Mouse (Mus musculus): Measurements from ENCODE around the gene March10. TPM values are rescaled to one million over a fixed set of nuclear protein-coding genes. Genes with fewer than 3 reads are reported as not detected.

Gene March10
- polyA plus RNA-seq, 1 experiment from 2014 or later, result 0.42 TPM

DNA sequence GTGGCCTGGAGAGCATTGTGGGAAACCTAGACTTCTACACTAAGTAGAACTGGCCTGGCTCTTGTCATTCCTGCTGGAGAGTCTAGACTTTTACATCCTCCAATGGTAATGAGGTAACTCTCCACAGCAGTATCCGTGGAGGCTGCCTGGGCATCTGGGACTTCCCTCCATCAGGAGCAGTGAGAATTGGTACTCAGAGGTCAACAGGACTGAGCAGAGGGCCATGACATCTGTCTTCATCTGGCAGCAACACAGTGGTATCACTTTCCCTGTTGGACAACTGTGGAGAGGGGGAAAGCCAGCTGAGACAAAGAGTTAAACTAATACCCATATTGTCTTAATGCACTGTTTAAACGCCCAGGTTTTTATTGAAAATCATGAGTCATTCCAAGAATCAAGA lies 26.2 kb upstream of the March10 start:
- Histone ChIP-seq H3K9me3 (no peaks in the 10 kb centered on the region), H3K36me3 (no peaks in the 10 kb centered on the region), H3K27me3 (no peaks in the 10 kb centered on the region), H3K27ac (no peak overlapping the region), H3K4me3 (no peak overlapping the region), H3K9ac (no peak overlapping the region), H3K4me2 (no peak overlapping the region), H3K4me1 (replicated peaks) (no peaks in the 10 kb centered on the region)
- ATAC-seq (ENCODE audit: low FRiP score), result no peak
- WGBS, result 64% methylated on average over 2 of the region's 2 CpGs

DNA sequence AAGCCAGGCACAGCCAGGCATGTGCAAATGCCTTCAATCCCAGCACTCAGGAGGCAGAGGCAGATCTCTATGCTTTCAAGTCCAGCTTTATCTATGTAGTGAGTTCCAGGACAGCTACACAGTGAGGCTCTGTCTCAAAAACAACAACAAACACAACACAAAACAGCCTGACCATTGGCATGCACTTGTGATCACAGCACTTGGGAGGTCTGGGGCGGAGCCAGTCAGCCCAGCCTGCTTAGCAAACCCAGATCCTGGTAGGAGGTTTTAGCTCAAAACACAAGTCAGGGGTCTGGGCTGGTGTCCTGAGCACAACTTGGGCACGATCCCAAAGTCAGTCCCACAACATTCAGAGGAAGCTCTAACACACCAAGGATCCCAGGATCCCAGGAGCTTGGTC lies 18.2 kb upstream of the March10 start:
- no peak overlapping the region for H3K4me2 ChIP-seq
- WGBS, result 62% methylated on average over 2 of the region's 2 CpGs
- no peak overlapping the region for H3K9ac ChIP-seq
- H3K36me3 ChIP-seq, result no peaks in the 10 kb centered on the region
- no peaks in the 10 kb centered on the region for H3K9me3 ChIP-seq
- no peak for ATAC-seq (ENCODE audit: low FRiP score)
- H3K4me1 ChIP-seq (replicated peaks), result peaks cover 14% of the 10 kb centered on the region
- no peak overlapping the region for H3K27ac ChIP-seq
- no peaks in the 10 kb centered on the region for H3K27me3 ChIP-seq
- no peak overlapping the region for H3K4me3 ChIP-seq

DNA sequence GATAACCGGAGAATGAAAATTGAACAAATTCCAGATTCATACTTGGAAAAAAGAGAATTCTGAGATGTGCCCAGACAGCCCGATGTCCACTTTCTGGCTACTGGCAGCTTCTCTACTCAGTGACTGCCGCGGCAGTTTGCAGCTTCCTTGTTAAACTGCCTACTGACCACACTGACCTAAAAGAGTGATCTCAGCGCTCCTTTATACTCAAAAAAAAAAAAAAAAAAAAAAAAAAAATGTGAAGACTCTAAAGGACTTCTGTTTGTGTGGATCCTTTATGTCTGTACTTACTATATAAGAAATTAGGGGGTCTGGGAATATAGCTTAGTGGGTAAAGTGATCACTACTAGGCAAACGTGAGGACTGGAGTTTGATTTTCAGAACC lies 17.8 kb upstream of the March10 start:
- WGBS, result 59% methylated on average over 6 of the region's 6 CpGs
- Histone ChIP-seq H3K36me3 (no peaks in the 10 kb centered on the region), H3K9me3 (no peaks in the 10 kb centered on the region), H3K4me1 (replicated peaks) (peaks cover 18% of the 10 kb centered on the region), H3K27ac (no peak overlapping the region), H3K27me3 (no peaks in the 10 kb centered on the region), H3K9ac (no peak overlapping the region), H3K4me2 (no peak overlapping the region), H3K4me3 (no peak overlapping the region)
- no peak for ATAC-seq (ENCODE audit: low FRiP score)

DNA sequence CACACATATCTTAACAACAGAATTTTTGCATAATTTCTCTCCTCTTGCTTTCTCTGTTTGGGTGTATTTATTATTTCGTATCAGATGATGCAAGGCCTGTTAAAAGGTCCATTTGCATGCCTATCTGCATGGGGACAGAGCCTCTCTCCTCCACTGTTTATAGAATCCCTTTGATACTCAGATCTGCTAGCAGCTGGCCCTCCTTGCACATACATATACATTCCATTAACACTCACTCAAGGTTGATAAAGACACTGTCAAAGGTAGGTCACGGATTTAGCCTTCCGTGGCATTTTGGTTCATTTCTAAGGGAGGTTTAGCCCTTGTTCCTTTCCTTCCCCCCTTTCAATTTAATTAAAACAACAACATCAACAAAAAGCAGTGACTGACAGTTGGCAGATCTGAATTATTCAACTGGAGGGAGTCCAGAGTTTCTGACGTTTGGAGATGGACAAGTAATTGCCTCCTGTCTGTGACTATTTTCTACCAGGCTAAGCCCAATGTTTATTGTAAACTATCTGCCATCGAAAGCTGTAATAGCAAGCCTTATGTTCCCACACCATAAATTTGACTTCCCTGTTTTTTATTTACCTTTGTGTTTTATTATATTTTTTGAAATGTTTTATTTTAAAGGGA lies 17.3 kb upstream of the March10 start:
- H3K4me3 ChIP-seq, result no peak overlapping the region
- no peak overlapping the region for H3K4me2 ChIP-seq
- no peaks in the 10 kb centered on the region for H3K27me3 ChIP-seq
- no peak for ATAC-seq (ENCODE audit: low FRiP score)
- peaks cover 23% of the 10 kb centered on the region for H3K4me1 ChIP-seq (replicated peaks)
- H3K27ac ChIP-seq, result peak overlapping the region; percentile 45; the same call in 1 of the 2 replicates
- H3K9ac ChIP-seq, result no peak overlapping the region
- WGBS, result 40% methylated on average over 5 of the region's 5 CpGs
- no peaks in the 10 kb centered on the region for H3K36me3 ChIP-seq
- H3K9me3 ChIP-seq, result no peaks in the 10 kb centered on the region

DNA sequence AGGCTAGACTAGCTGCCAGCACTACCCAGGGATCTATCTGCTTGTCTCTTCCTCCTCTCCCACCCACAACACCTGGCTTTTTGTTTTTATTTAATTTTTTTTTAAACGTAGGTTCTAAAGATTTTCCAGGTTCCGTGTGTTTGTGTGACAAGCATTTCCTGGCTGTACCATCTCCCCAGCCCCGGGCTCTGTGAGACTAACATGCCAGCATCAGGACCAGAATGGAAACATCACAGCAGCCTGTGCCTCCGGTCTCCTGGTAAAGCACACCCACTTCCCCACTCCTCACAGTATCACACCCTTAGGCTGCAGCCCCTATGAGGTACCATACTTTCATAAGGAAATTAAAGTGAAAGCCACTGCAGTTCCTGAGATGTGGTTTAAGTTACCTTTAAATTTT lies 16.1 kb upstream of the March10 start:
- H3K4me3 ChIP-seq, result no peak overlapping the region
- 75% methylated on average over 4 of the region's 4 CpGs for WGBS

DNA sequence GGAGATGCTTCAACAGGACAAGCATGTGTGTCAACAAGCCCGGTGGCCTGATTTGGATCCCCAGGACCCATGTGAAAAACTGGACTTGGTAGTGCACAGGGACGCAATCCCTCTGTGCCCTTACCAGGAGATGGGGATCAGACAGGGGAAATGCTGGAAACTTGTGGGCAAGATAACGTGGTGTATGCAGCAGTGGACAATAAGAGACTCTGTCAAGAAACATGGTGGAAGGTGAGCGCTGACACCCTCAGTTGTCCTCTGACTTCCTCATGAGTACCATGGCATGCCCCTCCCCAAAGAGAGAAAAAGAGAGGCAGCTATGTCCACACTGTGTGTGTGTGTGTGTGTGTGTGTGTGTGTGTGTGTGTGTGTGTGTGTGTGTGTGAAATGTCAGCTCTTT lies 14.4 kb upstream of the March10 start:
- no peaks in the 10 kb centered on the region for H3K9me3 ChIP-seq
- H3K36me3 ChIP-seq, result no peaks in the 10 kb centered on the region
- H3K27ac ChIP-seq, result no peak overlapping the region
- 96% methylated on average over 4 of the region's 4 CpGs for WGBS
- ATAC-seq (ENCODE audit: low FRiP score), result no peak
- H3K4me3 ChIP-seq, result no peak overlapping the region
- H3K4me2 ChIP-seq, result no peak overlapping the region
- H3K27me3 ChIP-seq, result no peaks in the 10 kb centered on the region
- peaks cover 32% of the 10 kb centered on the region for H3K4me1 ChIP-seq (replicated peaks)
- no peak overlapping the region for H3K9ac ChIP-seq

More for the DNA sequence above, 16.1 kb upstream of the March10 start:
- no peaks in the 10 kb centered on the region for H3K36me3 ChIP-seq
- H3K27ac ChIP-seq, result no peak overlapping the region
- H3K4me2 ChIP-seq, result no peak overlapping the region
- no peaks in the 10 kb centered on the region for H3K27me3 ChIP-seq
- H3K9ac ChIP-seq, result no peak overlapping the region
- H3K9me3 ChIP-seq, result no peaks in the 10 kb centered on the region
- peaks cover 27% of the 10 kb centered on the region for H3K4me1 ChIP-seq (replicated peaks)
- ATAC-seq (ENCODE audit: low FRiP score), result no peak

DNA sequence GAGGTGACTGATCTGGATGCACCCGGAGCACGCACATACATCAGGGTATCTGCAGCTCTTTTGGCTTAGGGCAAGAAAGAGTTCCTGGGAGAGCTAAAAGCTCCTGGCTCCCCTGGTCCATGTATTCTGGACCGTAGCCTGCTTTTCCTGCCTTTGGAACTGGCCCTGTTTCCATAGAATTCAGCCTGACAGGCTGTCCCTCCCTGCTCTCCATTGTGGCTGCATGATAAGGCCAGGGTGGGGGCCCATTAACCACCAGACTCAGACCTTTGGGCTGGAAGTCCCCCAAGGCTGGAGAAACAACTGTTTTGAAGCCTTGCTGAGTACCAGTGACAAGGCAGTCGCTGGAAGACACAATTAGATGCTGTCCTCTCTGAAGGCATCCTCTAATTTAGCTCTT lies 13.0 kb upstream of the March10 start:
- Histone ChIP-seq H3K4me1 (replicated peaks) (peaks cover 28% of the 10 kb centered on the region), H3K4me2 (no peak overlapping the region), H3K27me3 (peaks cover under 1% of the 10 kb centered on the region; the same call in 1 of the 2 replicates), H3K9ac (no peak overlapping the region), H3K9me3 (no peaks in the 10 kb centered on the region), H3K36me3 (no peaks in the 10 kb centered on the region), H3K4me3 (no peak overlapping the region), H3K27ac (peak overlapping the region; percentile 31; the same call in 1 of the 2 replicates)
- ATAC-seq (ENCODE audit: low FRiP score), result no peak
- WGBS, result 69% methylated on average over 4 of the region's 4 CpGs

DNA sequence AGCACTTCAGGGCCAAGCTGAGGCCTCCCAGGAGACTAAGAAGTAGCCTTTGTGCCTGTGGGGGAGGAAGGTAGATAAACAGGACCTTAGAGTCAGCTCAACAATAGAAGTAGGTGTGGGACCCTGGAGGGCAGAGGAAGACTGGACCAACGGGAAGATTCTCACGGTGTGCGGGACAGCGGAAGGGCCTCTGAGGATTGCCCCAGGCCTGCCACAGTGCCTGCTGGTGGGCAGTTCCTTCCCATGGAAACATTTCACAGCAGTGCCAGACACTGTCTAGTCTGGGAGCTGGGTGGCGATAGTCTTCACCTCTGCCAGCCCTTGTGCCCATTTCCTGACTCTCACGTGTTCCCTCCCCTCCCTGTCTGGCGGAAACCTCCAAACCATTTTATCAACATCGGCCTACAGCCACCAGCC lies 12.6 kb upstream of the March10 start:
- Histone ChIP-seq H3K27ac (peak overlapping the region; percentile 31; the same call in 1 of the 2 replicates), H3K27me3 (peaks cover 4% of the 10 kb centered on the region; the same call in 1 of the 2 replicates), H3K36me3 (no peaks in the 10 kb centered on the region), H3K4me3 (no peak overlapping the region), H3K4me1 (replicated peaks) (peaks cover 28% of the 10 kb centered on the region), H3K4me2 (no peak overlapping the region), H3K9me3 (no peaks in the 10 kb centered on the region), H3K9ac (no peak overlapping the region)
- 59% methylated on average over 8 of the region's 8 CpGs for WGBS
- no peak for ATAC-seq (ENCODE audit: low FRiP score)

DNA sequence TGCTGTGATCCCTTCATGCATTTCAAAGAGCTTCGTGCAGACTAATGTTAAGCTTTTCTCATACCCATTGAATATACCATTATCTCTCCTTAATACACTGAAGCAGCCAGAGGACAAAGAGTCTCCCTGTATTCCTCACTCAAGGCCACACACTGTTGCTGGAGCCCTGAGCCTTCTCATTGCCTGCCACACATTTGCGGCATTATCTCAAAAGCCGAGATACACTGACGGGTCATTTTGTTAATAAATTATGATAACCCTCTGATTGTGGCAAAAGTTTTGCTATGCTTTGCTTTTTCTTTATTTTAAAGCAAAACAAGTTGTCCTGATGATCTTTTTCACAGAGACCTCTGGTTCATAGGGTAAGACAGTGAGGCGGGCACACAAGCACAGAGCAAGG lies 11.9 kb upstream of the March10 start:
- H3K9me3 ChIP-seq, result no peaks in the 10 kb centered on the region
- ATAC-seq (ENCODE audit: low FRiP score), result no peak
- H3K9ac ChIP-seq, result no peak overlapping the region; the same call in 1 of the 2 replicates
- no peak overlapping the region for H3K4me2 ChIP-seq
- H3K27me3 ChIP-seq, result peaks cover 4% of the 10 kb centered on the region; the same call in 1 of the 2 replicates
- H3K4me1 ChIP-seq (replicated peaks), result peaks cover 22% of the 10 kb centered on the region
- 64% methylated on average over 5 of the region's 5 CpGs for WGBS
- no peak overlapping the region for H3K27ac ChIP-seq
- no peaks in the 10 kb centered on the region for H3K36me3 ChIP-seq
- no peak overlapping the region for H3K4me3 ChIP-seq

DNA sequence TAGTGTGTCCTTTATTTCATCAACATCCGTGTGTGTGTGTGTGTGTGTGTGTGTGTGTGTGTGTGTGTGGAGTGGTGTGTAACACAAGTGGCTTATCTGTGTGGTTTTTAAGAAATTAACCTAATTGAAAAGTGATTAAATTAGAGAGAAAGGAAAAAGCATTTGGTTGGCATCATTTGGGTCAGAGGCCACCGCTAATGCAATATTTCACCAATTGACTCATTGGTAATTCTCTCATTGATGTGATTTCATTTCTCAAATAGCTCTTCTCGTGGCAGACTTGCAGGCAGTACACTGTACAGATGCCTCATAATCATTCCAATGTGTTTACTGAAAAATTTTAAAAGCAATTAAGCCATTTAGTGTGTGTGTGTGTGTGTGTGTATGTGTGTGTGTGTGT lies 11.3 kb upstream of the March10 start:
- no peaks in the 10 kb centered on the region for H3K36me3 ChIP-seq
- no peak overlapping the region for H3K4me3 ChIP-seq
- H3K4me2 ChIP-seq, result no peak overlapping the region
- no peak for ATAC-seq (ENCODE audit: low FRiP score)
- H3K4me1 ChIP-seq (replicated peaks), result peaks cover 22% of the 10 kb centered on the region
- 77% methylated on average over 3 of the region's 3 CpGs for WGBS
- H3K27ac ChIP-seq, result no peak overlapping the region
- H3K9ac ChIP-seq, result no peak overlapping the region
- peaks cover 4% of the 10 kb centered on the region; the same call in 1 of the 2 replicates for H3K27me3 ChIP-seq
- H3K9me3 ChIP-seq, result no peaks in the 10 kb centered on the region

DNA sequence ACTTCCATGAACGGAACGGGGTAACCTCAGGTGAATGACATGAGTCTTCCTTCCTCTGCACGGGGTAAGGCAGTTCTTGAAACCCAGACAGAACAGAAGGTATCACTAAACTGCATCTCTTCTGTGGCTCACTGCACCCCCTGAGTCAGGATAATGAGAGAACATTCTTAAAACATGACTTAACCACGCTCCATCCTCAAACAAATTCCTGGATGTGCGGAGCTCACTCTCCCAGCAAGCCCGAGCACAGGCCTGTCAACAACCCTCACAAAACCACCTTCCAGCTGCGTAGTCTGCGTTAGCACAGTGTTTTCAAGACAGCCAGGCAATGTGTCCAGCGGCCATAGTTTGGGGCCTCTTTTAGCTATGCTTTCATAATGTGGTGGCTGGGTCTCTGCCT lies 10.7 kb upstream of the March10 start:
- no peaks in the 10 kb centered on the region for H3K36me3 ChIP-seq
- no peak overlapping the region for H3K27ac ChIP-seq
- peaks cover 4% of the 10 kb centered on the region; the same call in 1 of the 2 replicates for H3K27me3 ChIP-seq
- H3K4me3 ChIP-seq, result no peak overlapping the region
- H3K9me3 ChIP-seq, result no peaks in the 10 kb centered on the region
- H3K4me1 ChIP-seq (replicated peaks), result peaks cover 19% of the 10 kb centered on the region
- no peak overlapping the region for H3K9ac ChIP-seq
- ATAC-seq (ENCODE audit: low FRiP score), result no peak
- 52% methylated on average over 9 of the region's 9 CpGs for WGBS
- no peak overlapping the region for H3K4me2 ChIP-seq

DNA sequence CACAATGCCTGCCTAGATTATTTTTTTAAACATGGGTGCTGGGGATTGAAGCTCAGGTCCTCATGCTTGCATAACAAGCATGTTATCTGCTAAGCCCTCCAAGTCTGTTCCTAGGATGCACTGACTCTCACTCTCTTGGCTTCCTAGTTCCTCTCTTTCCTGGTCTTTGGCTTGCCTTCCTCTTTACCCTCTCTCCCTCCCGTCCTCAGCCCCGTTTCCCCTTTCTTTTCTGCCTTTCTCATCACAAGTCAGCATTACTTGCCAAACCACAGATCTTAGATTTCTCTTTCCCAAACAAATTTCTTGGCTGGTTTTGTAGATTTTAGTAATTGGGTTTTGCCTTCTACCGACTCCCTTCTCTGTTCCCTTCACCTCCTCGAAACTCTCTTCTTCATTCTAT lies 10.2 kb upstream of the March10 start:
- Histone ChIP-seq H3K4me2 (no peak overlapping the region), H3K9ac (no peak overlapping the region), H3K36me3 (no peaks in the 10 kb centered on the region), H3K4me1 (replicated peaks) (peaks cover 19% of the 10 kb centered on the region), H3K27ac (no peak overlapping the region), H3K4me3 (no peak overlapping the region), H3K9me3 (no peaks in the 10 kb centered on the region), H3K27me3 (peaks cover 7% of the 10 kb centered on the region; the same call in 1 of the 2 replicates)
- ATAC-seq (ENCODE audit: low FRiP score), result no peak
- WGBS, result 71% methylated on average over 4 of the region's 4 CpGs

DNA sequence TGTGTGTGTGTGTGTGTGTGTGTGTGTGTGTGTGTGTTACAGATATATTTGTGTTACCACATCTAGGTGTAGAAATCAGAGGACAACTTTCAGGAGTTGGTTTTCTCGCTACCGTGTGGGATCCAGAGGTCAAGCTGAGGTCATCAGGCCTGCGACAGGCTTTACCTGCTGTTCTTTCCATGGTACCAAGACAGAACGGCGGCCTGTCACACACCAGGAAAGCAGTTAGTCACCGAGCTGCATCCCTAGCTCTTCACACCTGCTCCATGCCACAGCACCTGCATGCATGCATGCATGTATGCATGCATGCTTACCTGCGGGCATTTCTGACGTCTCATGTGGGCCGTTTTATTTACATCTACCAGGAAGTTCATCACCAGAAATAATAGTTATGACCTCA lies 9.0 kb upstream of the March10 start:
- no peak overlapping the region for H3K27ac ChIP-seq
- no peak overlapping the region for H3K9ac ChIP-seq
- H3K4me1 ChIP-seq (replicated peaks), result peaks cover 19% of the 10 kb centered on the region
- no peak overlapping the region for H3K4me3 ChIP-seq
- no peak for ATAC-seq (ENCODE audit: low FRiP score)
- 77% methylated on average over 9 of the region's 9 CpGs for WGBS
- H3K27me3 ChIP-seq, result peaks cover 7% of the 10 kb centered on the region; the same call in 1 of the 2 replicates
- no peak overlapping the region for H3K4me2 ChIP-seq
- no peaks in the 10 kb centered on the region for H3K36me3 ChIP-seq
- H3K9me3 ChIP-seq, result no peaks in the 10 kb centered on the region
